Mouse (Mus musculus): ENCODE data around the gene L3mbtl3. TPM values are rescaled to one million over a fixed set of nuclear protein-coding genes. Genes with fewer than 3 reads are reported as not detected.

Gene L3mbtl3
- total and polyA plus RNA-seq, 2 experiments from 2014 or later = 19.2 to 56.5 TPM

DNA sequence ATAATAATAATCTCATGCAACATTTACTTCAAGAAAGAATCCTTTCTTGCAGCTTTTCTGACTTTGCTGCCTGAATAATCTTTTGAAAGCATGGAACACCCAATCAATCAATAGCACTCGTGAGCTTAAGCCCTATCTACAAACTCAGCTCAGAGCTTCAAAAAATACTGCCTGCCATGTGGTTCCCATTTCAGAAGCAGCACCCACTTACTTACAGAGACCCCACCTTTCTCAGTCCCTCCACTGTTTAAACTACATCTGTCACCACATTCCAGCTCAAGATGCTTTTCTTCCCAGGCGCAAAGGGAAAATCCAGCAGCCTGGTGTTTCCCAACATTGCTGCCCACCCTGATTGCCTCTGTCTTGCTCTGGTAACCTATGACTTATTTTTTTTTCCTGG is 149.0 kb downstream of the L3mbtl3 start:
- WGBS = 77% methylated on average over 2 of the region's 2 CpGs
- Histone ChIP-seq H3K36me3 (ENCODE audit: insufficient read depth) (no peaks in the 10 kb centered on the region), H3K9me3 (ENCODE audit: low read length) (no peaks in the 10 kb centered on the region), H3K4me1 (ENCODE audit: insufficient read depth) (no peaks in the 10 kb centered on the region), H3K9ac (no peak overlapping the region), H3K4me3 (ENCODE audit: low read depth, low read length) (no peak overlapping the region), H3K4me2 (ENCODE audit: low read depth) (no peak overlapping the region), H3K27ac (ENCODE audit: low read depth, low read length) (no peak overlapping the region), H3K27me3 (ENCODE audit: insufficient read depth, low read length) (no peaks in the 10 kb centered on the region)
- no peak for TF ChIP-seq CTCF (IDR thresholded peaks at IDR 0.05; ENCODE audit: low read depth)
- ATAC-seq = no peak
- no peak for DNase-seq

DNA sequence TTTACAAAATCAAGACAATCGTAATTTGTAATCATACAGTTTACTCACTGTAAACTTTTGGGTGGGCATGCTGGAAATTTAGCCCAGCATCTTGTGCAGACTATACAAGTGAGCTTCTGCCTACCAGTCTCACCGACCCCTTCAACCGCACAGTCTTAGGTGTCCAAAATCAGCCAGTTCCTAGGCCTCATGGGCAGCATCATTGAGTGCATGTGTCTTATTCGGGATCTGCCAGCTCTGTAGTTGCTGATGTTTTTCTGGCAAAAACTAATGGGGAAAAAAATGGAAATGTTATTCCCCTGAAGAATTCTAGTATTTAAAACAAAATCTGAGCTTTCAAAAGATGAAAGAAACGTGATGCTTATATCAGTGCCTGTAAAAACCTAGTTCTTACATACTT is 149.5 kb downstream of the L3mbtl3 start:
- Histone ChIP-seq H3K9me3 (ENCODE audit: low read length) (no peaks in the 10 kb centered on the region), H3K27ac (ENCODE audit: low read depth, low read length) (no peak overlapping the region), H3K36me3 (ENCODE audit: insufficient read depth) (no peaks in the 10 kb centered on the region), H3K27me3 (ENCODE audit: insufficient read depth, low read length) (no peaks in the 10 kb centered on the region), H3K4me2 (ENCODE audit: low read depth) (no peak overlapping the region), H3K4me3 (ENCODE audit: low read depth, low read length) (no peak overlapping the region), H3K4me1 (ENCODE audit: insufficient read depth) (no peaks in the 10 kb centered on the region), H3K9ac (no peak overlapping the region)
- WGBS = 91% methylated on average over 5 of the region's 5 CpGs
- TF ChIP-seq CTCF (IDR thresholded peaks at IDR 0.05; ENCODE audit: low read depth) = no peak
- ATAC-seq (no peak), DNase-seq (no peak)

Small RNA genes within 50 kb of the gene (microRNA-seq; reads per million reads assigned to microRNA genes)
- 0 reads per million in 2 experiments for gene Gm27754

Other genes starting within 250 kb of the L3mbtl3 start
- gene Samd3, start 146.3 kb downstream of the L3mbtl3 start, total RNA-seq (2014; rRNA removed) = 2.1 and 3.4 TPM in 2 replicates
- 3.3 and 3.8 TPM in 2 replicates for gene Samd3, start 146.3 kb downstream of the L3mbtl3 start, polyA plus RNA-seq (2015; fragmentation: Nextera tagmentation; extraction: Ambion mirVana)